Mouse (Mus musculus) cerebellum, adult 2 months (tissue): ENCODE results near the gene AU041133.

Source experiments
- CTCF ChIP-seq: fragments of 200-500 bp; IDR thresholded peaks from 2 replicates; pipeline ENCODE4 v1.5.1; 2011; ENCODE audit warnings: low read depth, mild to moderate bottlenecking, control low read depth, low read length, moderate library complexity, borderline replicate concordance; ENCODE audit not compliant: insufficient read depth
- POLR2A ChIP-seq: fragments of 200-500 bp; IDR thresholded peaks from 2 replicates; pipeline ENCODE4 v1.6.1; 2011; ENCODE audit warnings: low read length, control low read depth, borderline replicate concordance; ENCODE audit not compliant: insufficient read depth

GRCm38 (mm10) chr10:82127850-82128401 is at the start of gene AU041133:
- no peak for TF ChIP-seq CTCF
- TF ChIP-seq POLR2A, result peak; percentile 88
